Mouse (Mus musculus): Measurements from ENCODE around the gene Tmcc1. TPM values are rescaled to one million over a fixed set of nuclear protein-coding genes. Genes with fewer than 3 reads are reported as not detected.

The Tmcc1 gene
- total and polyA plus RNA-seq, 2 experiments, result 17.7 to 34.3 TPM

GRCm38 (mm10) chr6:116024666-116025065 lies 168.6 kb downstream of the Tmcc1 start:
- H3K4me3 ChIP-seq (ENCODE audit: insufficient read depth, low read depth, low read length), result no peak overlapping the region
- no peak overlapping the region for H3K27ac ChIP-seq (replicated peaks; ENCODE audit: insufficient read depth, low read depth, low read length)
- H3K36me3 ChIP-seq (ENCODE audit: control insufficient read depth, insufficient read depth, low read length), result peaks cover 43% of the 10 kb centered on the region
- no peaks in the 10 kb centered on the region for H3K79me2 ChIP-seq (ENCODE audit: control insufficient read depth, insufficient read depth, low read length)
- no peak overlapping the region for H3K9ac ChIP-seq (ENCODE audit: low read depth, low read length)
- 91% methylated on average over 4 of the region's 4 CpGs for WGBS
- H3K27me3 ChIP-seq (ENCODE audit: control insufficient read depth, insufficient read depth, low read length), result no peaks in the 10 kb centered on the region
- peaks cover 7% of the 10 kb centered on the region; the same call in 1 of the 2 replicates for H3K4me1 ChIP-seq (ENCODE audit: control insufficient read depth, insufficient read depth, low read length)
- TF ChIP-seq POLR2A (IDR thresholded peaks at IDR 0.05; ENCODE audit: extremely low read depth, insufficient read depth, low read length), result no peak
- no peak for TF ChIP-seq CTCF (IDR thresholded peaks at IDR 0.05; ENCODE audit: low read depth, low read length)
- DNase-seq (ENCODE audit: extremely low read depth, low read depth, low spot score), result no peak

- no peaks in the 10 kb centered on the region for H3K79me2 ChIP-seq (ENCODE audit: control insufficient read depth, insufficient read depth, low read length)
- no peaks in the 10 kb centered on the region for H3K4me1 ChIP-seq (ENCODE audit: control insufficient read depth, insufficient read depth, low read length)
- peaks cover 40% of the 10 kb centered on the region for H3K36me3 ChIP-seq (ENCODE audit: control insufficient read depth, insufficient read depth, low read length)
- H3K4me3 ChIP-seq (ENCODE audit: insufficient read depth, low read depth, low read length), result no peak overlapping the region
- 85% methylated on average over 9 of the region's 9 CpGs for WGBS
- no peaks in the 10 kb centered on the region for H3K27me3 ChIP-seq (ENCODE audit: control insufficient read depth, insufficient read depth, low read length)
- no peak for DNase-seq (ENCODE audit: extremely low read depth, low read depth, low spot score)
- no peak overlapping the region for H3K9ac ChIP-seq (ENCODE audit: low read depth, low read length)
- H3K27ac ChIP-seq (replicated peaks; ENCODE audit: insufficient read depth, low read depth, low read length), result no peak overlapping the region
- no peak for TF ChIP-seq POLR2A (IDR thresholded peaks at IDR 0.05; ENCODE audit: extremely low read depth, insufficient read depth, low read length)
- TF ChIP-seq CTCF (IDR thresholded peaks at IDR 0.05; ENCODE audit: low read depth, low read length), result no peak
Observed at GRCm38 (mm10) chr6:116021961-116022485, 171.3 kb downstream of the Tmcc1 start.

- Histone ChIP-seq H3K27ac (replicated peaks; ENCODE audit: insufficient read depth, low read depth, low read length) (no peak overlapping the region), H3K36me3 (ENCODE audit: control insufficient read depth, insufficient read depth, low read length) (peaks cover 9% of the 10 kb centered on the region), H3K27me3 (ENCODE audit: control insufficient read depth, insufficient read depth, low read length) (no peaks in the 10 kb centered on the region), H3K9ac (ENCODE audit: low read depth, low read length) (no peak overlapping the region), H3K4me3 (ENCODE audit: insufficient read depth, low read depth, low read length) (no peak overlapping the region), H3K79me2 (ENCODE audit: control insufficient read depth, insufficient read depth, low read length) (no peaks in the 10 kb centered on the region), H3K4me1 (ENCODE audit: control insufficient read depth, insufficient read depth, low read length) (no peaks in the 10 kb centered on the region)
- no peak for TF ChIP-seq CTCF (IDR thresholded peaks at IDR 0.05; ENCODE audit: low read depth, low read length)
- TF ChIP-seq POLR2A (IDR thresholded peaks at IDR 0.05; ENCODE audit: extremely low read depth, insufficient read depth, low read length), result no peak
- DNase-seq (ENCODE audit: extremely low read depth, low read depth, low spot score), result peak; percentile 77
- WGBS, result 32% methylated on average over 3 of the region's 3 CpGs
Observed at GRCm38 (mm10) chr6:116015902-116016301, 177.4 kb downstream of the Tmcc1 start.

- Histone ChIP-seq H3K27ac (replicated peaks; ENCODE audit: insufficient read depth, low read depth, low read length) (no peak overlapping the region), H3K27me3 (ENCODE audit: control insufficient read depth, insufficient read depth, low read length) (no peaks in the 10 kb centered on the region), H3K4me1 (ENCODE audit: control insufficient read depth, insufficient read depth, low read length) (peaks cover 2% of the 10 kb centered on the region; the same call in 1 of the 2 replicates), H3K4me3 (ENCODE audit: insufficient read depth, low read depth, low read length) (no peak overlapping the region), H3K79me2 (ENCODE audit: control insufficient read depth, insufficient read depth, low read length) (no peaks in the 10 kb centered on the region), H3K9ac (ENCODE audit: low read depth, low read length) (no peak overlapping the region), H3K36me3 (ENCODE audit: control insufficient read depth, insufficient read depth, low read length) (no peaks in the 10 kb centered on the region)
- 75% methylated on average over 6 of the region's 6 CpGs for WGBS
- no peak for DNase-seq (ENCODE audit: extremely low read depth, low read depth, low spot score)
- TF ChIP-seq POLR2A (IDR thresholded peaks at IDR 0.05; ENCODE audit: extremely low read depth, insufficient read depth, low read length) (no peak), CTCF (IDR thresholded peaks at IDR 0.05; ENCODE audit: low read depth, low read length) (no peak)
Observed at GRCm38 (mm10) chr6:116014111-116014510, 179.2 kb downstream of the Tmcc1 start.

GRCm38 (mm10) chr6:116013687-116014086 lies 179.6 kb downstream of the Tmcc1 start:
- Histone ChIP-seq H3K79me2 (ENCODE audit: control insufficient read depth, insufficient read depth, low read length) (no peaks in the 10 kb centered on the region), H3K4me3 (ENCODE audit: insufficient read depth, low read depth, low read length) (no peak overlapping the region), H3K4me1 (ENCODE audit: control insufficient read depth, insufficient read depth, low read length) (peaks cover 2% of the 10 kb centered on the region; the same call in 1 of the 2 replicates), H3K36me3 (ENCODE audit: control insufficient read depth, insufficient read depth, low read length) (no peaks in the 10 kb centered on the region), H3K9ac (ENCODE audit: low read depth, low read length) (no peak overlapping the region), H3K27ac (replicated peaks; ENCODE audit: insufficient read depth, low read depth, low read length) (no peak overlapping the region), H3K27me3 (ENCODE audit: control insufficient read depth, insufficient read depth, low read length) (no peaks in the 10 kb centered on the region)
- DNase-seq (ENCODE audit: extremely low read depth, low read depth, low spot score), result no peak
- TF ChIP-seq CTCF (IDR thresholded peaks at IDR 0.05; ENCODE audit: low read depth, low read length) (no peak), POLR2A (IDR thresholded peaks at IDR 0.05; ENCODE audit: extremely low read depth, insufficient read depth, low read length) (no peak)
- 58% methylated on average over 3 of the region's 3 CpGs for WGBS

- no peaks in the 10 kb centered on the region for H3K79me2 ChIP-seq (ENCODE audit: control insufficient read depth, insufficient read depth, low read length)
- peak; percentile 42 for DNase-seq (ENCODE audit: extremely low read depth, low read depth, low spot score)
- no peak overlapping the region for H3K4me3 ChIP-seq (ENCODE audit: insufficient read depth, low read depth, low read length)
- H3K27ac ChIP-seq (replicated peaks; ENCODE audit: insufficient read depth, low read depth, low read length), result no peak overlapping the region
- H3K27me3 ChIP-seq (ENCODE audit: control insufficient read depth, insufficient read depth, low read length), result no peaks in the 10 kb centered on the region
- WGBS, result under 1% methylated on average over 6 of the region's 6 CpGs
- TF ChIP-seq POLR2A (IDR thresholded peaks at IDR 0.05; ENCODE audit: extremely low read depth, insufficient read depth, low read length) (no peak), CTCF (IDR thresholded peaks at IDR 0.05; ENCODE audit: low read depth, low read length) (peak; percentile 75)
- no peaks in the 10 kb centered on the region for H3K36me3 ChIP-seq (ENCODE audit: control insufficient read depth, insufficient read depth, low read length)
- H3K4me1 ChIP-seq (ENCODE audit: control insufficient read depth, insufficient read depth, low read length), result peaks cover 6% of the 10 kb centered on the region; the same call in 1 of the 2 replicates
- H3K9ac ChIP-seq (ENCODE audit: low read depth, low read length), result no peak overlapping the region
Observed at GRCm38 (mm10) chr6:116010541-116010940, 182.7 kb downstream of the Tmcc1 start.
